Mouse (Mus musculus) olfactory bulb, adult 2 months (tissue): ENCODE results near the gene Uggt2. TPM values are rescaled to one million over a fixed set of nuclear protein-coding genes. Genes with fewer than 3 reads are reported as not detected.
"Not testable (repeated sequence)": the region's sequence is repeated elsewhere in the genome, so short reads cannot be mapped to it uniquely, and the experiment has no call there.

Experiments used
- H3K27ac ChIP-seq: fragments of 200-500 bp; 2 replicates; pipeline ENCODE4 v1.5.1; 2012; ENCODE audit warnings: low read depth, low read length; ENCODE audit not compliant: insufficient read depth
- H3K4me1 ChIP-seq: fragments of 200-500 bp; 2 replicates; pipeline ENCODE4 v1.6.1; 2012; ENCODE audit warnings: low read length; ENCODE audit not compliant: control insufficient read depth, insufficient read depth
- H3K4me3 ChIP-seq: fragments of 200-500 bp; 2 replicates; pipeline ENCODE4 v1.5.1; 2012; ENCODE audit warnings: mild to moderate bottlenecking, low read depth, low read length, moderate library complexity; ENCODE audit not compliant: insufficient read depth
- CTCF ChIP-seq: fragments of 200-500 bp; IDR thresholded peaks from 2 replicates; pipeline ENCODE4 v1.5.1; 2012; ENCODE audit warnings: low read depth, mild to moderate bottlenecking, low read length, moderate library complexity; ENCODE audit not compliant: insufficient read depth
- POLR2A ChIP-seq: fragments of 200-500 bp; IDR thresholded peaks from 2 replicates; pipeline ENCODE4 v1.6.1; 2012; ENCODE audit warnings: mild to moderate bottlenecking, low read depth, low read length, moderate library complexity; ENCODE audit not compliant: insufficient read depth
- WGBS: fragments of 180-500 bp; shearing (Covaris S2); methylation state at CpG from one replicate; pipeline ENCODE4 v1.1.7; 2018; 5-methylcytosine and 5-hydroxymethylcytosine counted together
- polyA plus RNA-seq: library from polyadenylated mRNA; stranded (reverse); fragments of >200 nt; gene quantifications from 2 replicates; pipeline ENCODE4 v1.2.4, GENCODE M21; 2012; ENCODE audit warnings: low replicate concordance; ENCODE audit not compliant: missing spikeins, insufficient read depth, insufficient read length

Gene Uggt2
- polyA plus RNA-seq, 1 experiment = not detected

- no peaks in the 10 kb centered on the region for H3K4me1 ChIP-seq
- no peak overlapping the region for H3K4me3 ChIP-seq
- H3K27ac ChIP-seq = no peak overlapping the region
- TF ChIP-seq CTCF = no peak
- no peak for TF ChIP-seq POLR2A
- WGBS = 77% methylated on average over 13 of the region's 13 CpGs
Measured at GRCm38 (mm10) chr14:118987523-118988496, 111.4 kb downstream of the Uggt2 start.

DNA sequence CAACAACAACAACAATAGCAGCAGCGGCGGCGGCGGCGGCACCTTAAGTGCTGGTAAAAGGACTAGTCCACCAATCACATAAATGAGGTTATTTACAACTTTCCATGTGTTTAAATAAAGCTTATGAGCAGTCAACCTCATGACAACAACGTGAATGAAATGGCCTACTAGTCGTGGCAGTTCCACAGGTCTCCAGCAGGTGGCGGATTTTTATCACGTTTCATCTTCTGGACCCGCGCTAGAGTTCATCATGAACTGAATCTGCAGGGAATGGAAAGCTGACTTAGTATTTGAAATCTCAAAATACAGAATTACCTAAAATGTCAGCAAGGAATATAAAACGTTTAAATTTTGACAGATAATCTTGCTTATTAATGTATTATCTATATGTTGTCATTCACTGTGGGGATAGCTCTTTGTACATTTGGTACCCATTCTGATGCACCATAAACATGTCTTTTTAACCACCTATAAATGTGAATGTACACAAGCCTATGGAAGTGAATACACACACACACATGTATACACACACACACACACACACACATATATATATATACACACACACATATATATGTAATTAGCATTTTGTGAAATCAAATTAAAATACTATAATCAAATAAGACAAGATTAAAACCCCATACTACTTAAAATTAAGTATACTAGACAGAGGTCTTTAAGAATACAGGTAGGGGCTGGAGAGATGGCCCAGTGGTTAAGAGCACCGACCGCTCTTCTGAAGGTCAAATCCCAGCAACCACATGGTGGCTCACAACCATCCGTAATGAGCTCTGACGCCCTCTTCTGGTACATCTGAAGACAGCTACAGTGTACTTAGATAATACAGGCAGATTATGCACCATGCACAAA, 112.3 kb downstream of the Uggt2 start:
- H3K4me3 ChIP-seq = no peak overlapping the region
- 42% methylated on average over 16 of the region's 16 CpGs for WGBS
- H3K4me1 ChIP-seq = peaks cover 3% of the 10 kb centered on the region; the same call in 1 of the 2 replicates
- TF ChIP-seq CTCF = no peak
- no peak for TF ChIP-seq POLR2A
- no peak overlapping the region for H3K27ac ChIP-seq

DNA sequence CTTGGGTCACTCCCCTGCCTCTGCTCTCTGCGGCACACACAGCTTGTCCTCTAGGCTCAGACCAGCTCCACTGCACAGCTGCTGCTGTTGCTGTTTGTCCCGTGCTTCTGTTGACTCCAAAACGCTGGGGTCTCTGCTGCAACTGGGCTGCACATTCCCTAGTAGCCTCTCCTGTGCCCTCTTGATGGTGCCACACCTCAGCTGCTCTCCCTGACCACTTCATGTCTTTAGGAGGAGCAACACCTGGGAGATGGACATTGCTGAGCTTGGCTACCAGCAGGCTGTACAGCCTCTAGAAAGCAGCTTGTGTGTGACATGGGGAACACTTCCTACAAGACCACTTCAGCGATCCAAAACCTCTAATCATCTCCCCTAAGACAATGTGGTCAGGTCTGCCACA, 115.1 kb downstream of the Uggt2 start:
- Histone ChIP-seq H3K4me1 (peaks cover 3% of the 10 kb centered on the region; the same call in 1 of the 2 replicates), H3K27ac (no peak overlapping the region), H3K4me3 (no peak overlapping the region)
- WGBS = 87% methylated on average over 4 of the region's 4 CpGs
- TF ChIP-seq CTCF (no peak), POLR2A (no peak)

GRCm38 (mm10) chr14:118983396-118983795, 115.8 kb downstream of the Uggt2 start:
- Histone ChIP-seq H3K27ac (no peak overlapping the region), H3K4me1 (peaks cover 3% of the 10 kb centered on the region; the same call in 1 of the 2 replicates), H3K4me3 (no peak overlapping the region)
- TF ChIP-seq POLR2A = no peak
- TF ChIP-seq CTCF = no peak

DNA sequence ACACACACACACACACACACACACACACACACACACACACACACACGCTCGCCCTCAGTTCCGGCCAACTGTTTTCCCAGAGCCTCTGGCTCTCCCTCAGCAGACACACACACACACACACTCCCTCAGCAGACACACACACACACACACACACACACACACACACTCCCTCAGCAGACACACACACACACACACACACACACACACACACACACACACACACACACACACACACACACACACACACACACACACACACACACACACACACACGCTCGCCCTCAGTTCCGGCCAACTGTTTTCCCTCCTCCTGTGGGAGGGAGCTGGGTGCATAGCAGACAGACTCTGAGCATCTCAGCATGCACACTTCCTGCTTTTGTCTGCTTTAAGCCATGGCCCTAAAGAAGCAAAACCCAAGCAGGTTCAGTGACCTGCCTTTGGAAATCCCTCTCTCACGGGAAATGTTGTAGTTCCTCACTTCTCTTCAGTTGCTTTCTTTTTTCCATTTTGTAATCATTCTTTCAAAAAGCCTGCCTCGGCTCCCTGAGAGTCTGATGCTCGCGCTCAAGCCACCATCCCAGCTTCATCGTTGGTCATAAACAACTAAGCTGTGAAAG, 116.7 kb downstream of the Uggt2 start:
- peak overlapping the region; percentile 56 for H3K27ac ChIP-seq
- 29% methylated on average over 8 of the region's 11 CpGs for WGBS

GRCm38 (mm10) chr14:118981711-118982428, 117.4 kb downstream of the Uggt2 start:
- WGBS = 27% methylated on average over 6 of the region's 6 CpGs

More for the DNA sequence above, 116.7 kb downstream of the Uggt2 start:
- not testable (repeated sequence) for H3K4me3 ChIP-seq, H3K4me1 ChIP-seq

DNA sequence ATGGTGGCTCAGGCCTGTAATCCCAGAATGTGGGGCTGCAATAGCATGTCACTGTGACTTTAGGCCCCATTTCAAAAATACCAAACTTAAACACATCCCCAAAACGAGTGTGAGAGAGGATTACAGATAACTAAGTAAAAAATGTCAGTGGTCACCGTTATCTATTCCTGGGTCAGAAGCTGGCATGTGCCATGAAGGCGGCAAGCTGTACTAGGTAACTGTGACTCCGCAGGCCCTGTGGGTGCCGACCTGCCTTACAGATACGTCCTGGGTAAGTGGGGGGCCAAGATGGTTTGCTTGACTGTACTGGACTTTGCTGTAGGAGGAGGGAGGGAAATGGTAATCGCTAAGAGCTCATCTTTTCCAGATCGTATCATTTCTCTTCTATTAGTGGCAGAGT, 118.3 kb downstream of the Uggt2 start:
- H3K27ac ChIP-seq = no peak overlapping the region
- peaks cover 3% of the 10 kb centered on the region; the same call in 1 of the 2 replicates for H3K4me1 ChIP-seq
- H3K4me3 ChIP-seq = no peak overlapping the region
- no peak for TF ChIP-seq POLR2A
- no peak for TF ChIP-seq CTCF
- 88% methylated on average over 8 of the region's 8 CpGs for WGBS

More at GRCm38 (mm10) chr14:118981711-118982428, 117.4 kb downstream of the Uggt2 start:
- H3K4me1 ChIP-seq, H3K4me3 ChIP-seq: not testable (repeated sequence)
- H3K27ac ChIP-seq = peak overlapping the region; percentile 56; the same call in 1 of the 2 replicates

DNA sequence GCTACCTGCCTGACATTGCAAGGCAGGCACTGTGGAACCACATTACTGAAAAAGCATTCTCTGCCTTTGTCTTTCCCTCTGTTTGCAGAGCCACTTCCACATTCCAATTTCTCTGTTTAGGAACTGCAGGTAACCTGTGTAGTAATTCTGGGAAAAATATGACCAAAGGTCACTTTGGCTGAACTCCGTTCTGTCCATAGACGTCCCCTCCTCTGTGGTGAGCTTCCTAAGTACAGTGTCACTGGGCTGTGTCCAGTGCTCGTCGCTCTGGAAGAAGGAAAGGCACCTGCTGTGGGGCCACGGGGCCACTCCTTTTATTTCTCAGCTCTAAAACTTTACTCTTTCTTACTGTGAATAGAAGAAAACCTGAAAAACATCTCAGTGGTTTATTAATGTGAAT, 118.9 kb downstream of the Uggt2 start:
- no peak for TF ChIP-seq POLR2A
- no peak for TF ChIP-seq CTCF
- Histone ChIP-seq H3K4me3 (no peak overlapping the region), H3K27ac (no peak overlapping the region), H3K4me1 (peaks cover 3% of the 10 kb centered on the region; the same call in 1 of the 2 replicates)
- WGBS = 68% methylated on average over 5 of the region's 5 CpGs
